Mouse (Mus musculus) intestine, embryonic 15.5 days (tissue): Measurements from ENCODE around the gene Ubap2. TPM values are rescaled to one million over a fixed set of nuclear protein-coding genes. Genes with fewer than 3 reads are reported as not detected.

Source experiments
- ATAC-seq: fragments of 200-750 bp; cut with Nextera tagmentation; 2 replicates; pipeline ENCODE4 v1.8.0; 2017; ENCODE audit warnings: moderate TSS enrichment, moderate library complexity
- H3K27ac ChIP-seq: fragments of 300-500 bp; sonication (generic); 2 replicates; pipeline ENCODE4 v1.5.1; 2015; ENCODE audit warnings: mild to moderate bottlenecking, inconsistent platforms
- H3K27me3 ChIP-seq: fragments of 300-500 bp; sonication (generic); replicated peaks from 2 replicates; pipeline ENCODE4 v1.6.1; 2015; ENCODE audit warnings: inconsistent platforms
- H3K36me3 ChIP-seq: fragments of 300-500 bp; sonication (generic); 2 replicates; pipeline ENCODE4 v1.6.1; 2015; ENCODE audit warnings: inconsistent platforms
- H3K4me1 ChIP-seq: fragments of 300-500 bp; sonication (generic); replicated peaks from 2 replicates; pipeline ENCODE4 v1.6.1; 2015; ENCODE audit warnings: inconsistent platforms
- H3K4me2 ChIP-seq: fragments of 300-500 bp; sonication (generic); replicated peaks from 2 replicates; pipeline ENCODE4 v1.6.1; 2015; ENCODE audit warnings: mild to moderate bottlenecking, inconsistent platforms
- H3K4me3 ChIP-seq: fragments of 300-500 bp; sonication (generic); replicated peaks from 2 replicates; pipeline ENCODE4 v1.5.1; 2015; ENCODE audit warnings: inconsistent platforms
- H3K9ac ChIP-seq: fragments of 300-500 bp; sonication (generic); 2 replicates; pipeline ENCODE4 v1.6.1; 2015; ENCODE audit warnings: inconsistent platforms
- H3K9me3 ChIP-seq: fragments of 300-500 bp; sonication (generic); 2 replicates; pipeline ENCODE4 v1.6.1; 2016; ENCODE audit warnings: inconsistent platforms
- WGBS: fragments of 180-500 bp; shearing (Covaris S2); methylation state at CpG from one replicate; pipeline ENCODE4 v1.1.7; 2015; 5-methylcytosine and 5-hydroxymethylcytosine counted together
- polyA plus RNA-seq: library from polyadenylated mRNA; unstranded; fragments of >200 nt; fragmentation: Nextera tagmentation; extraction: Ambion mirVana; gene quantifications from 2 replicates; pipeline ENCODE4 v1.2.1, GENCODE M21; 2015

Ubap2 gene
- polyA plus RNA-seq, 1 experiment from 2014 or later, result 52.2 TPM

- Histone ChIP-seq H3K9ac (no peak overlapping the region), H3K4me2 (no peak overlapping the region), H3K27me3 (no peaks in the 10 kb centered on the region), H3K36me3 (peaks cover 65% of the 10 kb centered on the region), H3K4me3 (no peak overlapping the region), H3K27ac (no peak overlapping the region), H3K4me1 (no peaks in the 10 kb centered on the region), H3K9me3 (no peaks in the 10 kb centered on the region)
- no peak for ATAC-seq
- 95% methylated on average over 7 of the region's 7 CpGs for WGBS
These were observed 21.0 kb upstream of the Ubap2 start for GRCm38 (mm10) chr4:41295960-41296359.

- Histone ChIP-seq H3K9me3 (no peaks in the 10 kb centered on the region), H3K9ac (no peak overlapping the region), H3K36me3 (peaks cover 66% of the 10 kb centered on the region), H3K4me3 (no peak overlapping the region), H3K4me2 (no peak overlapping the region), H3K4me1 (no peaks in the 10 kb centered on the region), H3K27me3 (no peaks in the 10 kb centered on the region), H3K27ac (no peak overlapping the region)
- no peak for ATAC-seq
- 90% methylated on average over 11 of the region's 11 CpGs for WGBS
These were observed 20.6 kb upstream of the Ubap2 start for GRCm38 (mm10) chr4:41295507-41295906.

GRCm38 (mm10) chr4:41293907-41294306 lies 19.0 kb upstream of the Ubap2 start:
- Histone ChIP-seq H3K4me2 (no peak overlapping the region), H3K4me1 (no peaks in the 10 kb centered on the region), H3K27me3 (no peaks in the 10 kb centered on the region), H3K9ac (no peak overlapping the region), H3K27ac (no peak overlapping the region), H3K4me3 (no peak overlapping the region), H3K36me3 (peaks cover 54% of the 10 kb centered on the region), H3K9me3 (no peaks in the 10 kb centered on the region)
- ATAC-seq, result no peak
- 91% methylated on average over 4 of the region's 4 CpGs for WGBS

GRCm38 (mm10) chr4:41289802-41290201 lies 14.9 kb upstream of the Ubap2 start:
- Histone ChIP-seq H3K27me3 (no peaks in the 10 kb centered on the region), H3K36me3 (peaks cover 29% of the 10 kb centered on the region), H3K9ac (no peak overlapping the region), H3K4me2 (no peak overlapping the region), H3K9me3 (no peaks in the 10 kb centered on the region), H3K4me1 (no peaks in the 10 kb centered on the region), H3K4me3 (no peak overlapping the region), H3K27ac (no peak overlapping the region)
- peak; percentile 20; the same call in 1 of the 2 replicates for ATAC-seq
- 72% methylated on average over 7 of the region's 7 CpGs for WGBS

- no peaks in the 10 kb centered on the region for H3K27me3 ChIP-seq
- H3K9ac ChIP-seq, result no peak overlapping the region
- no peak for ATAC-seq
- peaks cover 6% of the 10 kb centered on the region for H3K36me3 ChIP-seq
- 18% methylated on average over 3 of the region's 3 CpGs for WGBS
- H3K4me3 ChIP-seq, result no peak overlapping the region
- no peaks in the 10 kb centered on the region for H3K4me1 ChIP-seq
- H3K4me2 ChIP-seq, result no peak overlapping the region
- H3K9me3 ChIP-seq, result no peaks in the 10 kb centered on the region
- H3K27ac ChIP-seq, result no peak overlapping the region
These were observed 11.5 kb upstream of the Ubap2 start for GRCm38 (mm10) chr4:41286420-41286819.

- H3K27me3 ChIP-seq, result no peaks in the 10 kb centered on the region
- no peaks in the 10 kb centered on the region for H3K4me1 ChIP-seq
- no peak overlapping the region for H3K9ac ChIP-seq
- H3K9me3 ChIP-seq, result no peaks in the 10 kb centered on the region
- no peak overlapping the region for H3K4me2 ChIP-seq
- H3K27ac ChIP-seq, result no peak overlapping the region
- 80% methylated on average over 2 of the region's 2 CpGs for WGBS
- no peak overlapping the region for H3K4me3 ChIP-seq
- ATAC-seq, result peak; percentile 55; the same call in 1 of the 2 replicates
- no peaks in the 10 kb centered on the region for H3K36me3 ChIP-seq
These were observed 9.1 kb upstream of the Ubap2 start for GRCm38 (mm10) chr4:41284087-41284486.

- peak overlapping the region; percentile 68 for H3K4me3 ChIP-seq
- peak overlapping the region; percentile 67 for H3K4me2 ChIP-seq
- H3K36me3 ChIP-seq, result no peaks in the 10 kb centered on the region
- no peak for ATAC-seq
- WGBS, result 66% methylated on average over 5 of the region's 5 CpGs
- H3K4me1 ChIP-seq, result peaks cover 13% of the 10 kb centered on the region
- H3K9me3 ChIP-seq, result no peaks in the 10 kb centered on the region
- peak overlapping the region; percentile 65 for H3K9ac ChIP-seq
- H3K27ac ChIP-seq, result peak overlapping the region; percentile 91
- H3K27me3 ChIP-seq, result no peaks in the 10 kb centered on the region
These were observed 983 bp upstream of the Ubap2 start for GRCm38 (mm10) chr4:41275927-41276326.

GRCm38 (mm10) chr4:41274377-41274979 lies 466 bp downstream of the Ubap2 start:
- Histone ChIP-seq H3K36me3 (no peaks in the 10 kb centered on the region), H3K9me3 (no peaks in the 10 kb centered on the region), H3K27me3 (no peaks in the 10 kb centered on the region), H3K4me3 (peak overlapping the region; percentile 68), H3K27ac (peak overlapping the region; percentile 91), H3K4me1 (peaks cover 13% of the 10 kb centered on the region), H3K4me2 (peak overlapping the region; percentile 69), H3K9ac (peak overlapping the region; percentile 90)
- ATAC-seq, result peak; percentile 73
- WGBS, result under 1% methylated on average over 17 of the region's 18 CpGs

GRCm38 (mm10) chr4:41268133-41268532 lies 6.8 kb downstream of the Ubap2 start:
- no peak overlapping the region for H3K9ac ChIP-seq
- H3K36me3 ChIP-seq, result 0 out of 2 replicates have a peak, but pooled peaks cover 8% of the 10 kb centered on the region
- no peaks in the 10 kb centered on the region for H3K27me3 ChIP-seq
- H3K27ac ChIP-seq, result no peak overlapping the region
- peaks cover 4% of the 10 kb centered on the region for H3K4me1 ChIP-seq
- no peaks in the 10 kb centered on the region for H3K9me3 ChIP-seq
- H3K4me3 ChIP-seq, result no peak overlapping the region
- no peak for ATAC-seq
- no peak overlapping the region for H3K4me2 ChIP-seq

GRCm38 (mm10) chr4:41266350-41266749 lies 8.6 kb downstream of the Ubap2 start:
- no peak for ATAC-seq
- 0 out of 2 replicates have a peak, but pooled peaks cover 8% of the 10 kb centered on the region for H3K36me3 ChIP-seq
- H3K27me3 ChIP-seq, result no peaks in the 10 kb centered on the region
- no peaks in the 10 kb centered on the region for H3K4me1 ChIP-seq
- no peak overlapping the region for H3K4me2 ChIP-seq
- no peak overlapping the region for H3K4me3 ChIP-seq
- no peak overlapping the region for H3K9ac ChIP-seq
- WGBS, result 77% methylated on average over 4 of the region's 4 CpGs
- H3K9me3 ChIP-seq, result no peaks in the 10 kb centered on the region
- no peak overlapping the region for H3K27ac ChIP-seq

- no peaks in the 10 kb centered on the region for H3K9me3 ChIP-seq
- no peak overlapping the region for H3K9ac ChIP-seq
- H3K27me3 ChIP-seq, result no peaks in the 10 kb centered on the region
- no peak overlapping the region for H3K27ac ChIP-seq
- no peaks in the 10 kb centered on the region for H3K4me1 ChIP-seq
- no peak for ATAC-seq
- H3K4me2 ChIP-seq, result no peak overlapping the region
- no peak overlapping the region for H3K4me3 ChIP-seq
- 0 out of 2 replicates have a peak, but pooled peaks cover 6% of the 10 kb centered on the region for H3K36me3 ChIP-seq
These were observed 14.3 kb downstream of the Ubap2 start for GRCm38 (mm10) chr4:41260691-41261090.

- Histone ChIP-seq H3K27me3 (no peaks in the 10 kb centered on the region), H3K9me3 (no peaks in the 10 kb centered on the region), H3K4me2 (no peak overlapping the region), H3K9ac (no peak overlapping the region), H3K4me3 (no peak overlapping the region), H3K27ac (no peak overlapping the region), H3K4me1 (no peaks in the 10 kb centered on the region), H3K36me3 (no peaks in the 10 kb centered on the region)
- 88% methylated on average over 4 of the region's 4 CpGs for WGBS
- ATAC-seq, result no peak
These were observed 15.9 kb downstream of the Ubap2 start for GRCm38 (mm10) chr4:41259019-41259418.

- no peak overlapping the region for H3K9ac ChIP-seq
- H3K4me1 ChIP-seq, result no peaks in the 10 kb centered on the region
- no peak for ATAC-seq
- H3K27me3 ChIP-seq, result no peaks in the 10 kb centered on the region
- H3K4me3 ChIP-seq, result no peak overlapping the region
- no peaks in the 10 kb centered on the region; the same call in 1 of the 2 replicates for H3K36me3 ChIP-seq
- 91% methylated on average over 1 of the region's 1 CpGs for WGBS
- no peak overlapping the region for H3K4me2 ChIP-seq
- no peak overlapping the region for H3K27ac ChIP-seq
- no peaks in the 10 kb centered on the region for H3K9me3 ChIP-seq
These were observed 17.2 kb downstream of the Ubap2 start for GRCm38 (mm10) chr4:41257752-41258151.
